Mouse (Mus musculus): ENCODE measurements at regions not wholly inside any gene's neighbourhood (a gene's known extent, or its start where the extent isn't known, plus 50 kb on each side); places are given as distances from the start of the nearest gene placed in this dataset.
A peak's percentile ranks its signal among the peaks of the same experiment; 100 is the strongest.
"Not testable (repeated sequence)": the region's sequence is repeated elsewhere in the genome, so short reads cannot be mapped to it uniquely, and the experiment has no call there.

GRCm38 (mm10) chrX:103129347-103129746, 57.1 kb downstream of the Nap1l2 start:
- not testable (repeated sequence) for DNase-seq (ENCODE audit: low spot score)

- DNase-seq (ENCODE audit: low spot score) = no peak
These were observed 77.3 kb downstream of the Nap1l2 start for GRCm38 (mm10) chrX:103109181-103109580.

GRCm38 (mm10) chrX:103067730-103068621, 118.5 kb downstream of the Nap1l2 start:
- DNase-seq (ENCODE audit: low spot score) = not testable (repeated sequence)

GRCm38 (mm10) chrX:103067107-103067506, 119.3 kb downstream of the Nap1l2 start:
- DNase-seq (ENCODE audit: low spot score) = not testable (repeated sequence)

GRCm38 (mm10) chrX:103026256-103027028, 98.3 kb downstream of the 1700018G05Rik start:
- peak; percentile 1 for DNase-seq (ENCODE audit: low spot score)

DNA sequence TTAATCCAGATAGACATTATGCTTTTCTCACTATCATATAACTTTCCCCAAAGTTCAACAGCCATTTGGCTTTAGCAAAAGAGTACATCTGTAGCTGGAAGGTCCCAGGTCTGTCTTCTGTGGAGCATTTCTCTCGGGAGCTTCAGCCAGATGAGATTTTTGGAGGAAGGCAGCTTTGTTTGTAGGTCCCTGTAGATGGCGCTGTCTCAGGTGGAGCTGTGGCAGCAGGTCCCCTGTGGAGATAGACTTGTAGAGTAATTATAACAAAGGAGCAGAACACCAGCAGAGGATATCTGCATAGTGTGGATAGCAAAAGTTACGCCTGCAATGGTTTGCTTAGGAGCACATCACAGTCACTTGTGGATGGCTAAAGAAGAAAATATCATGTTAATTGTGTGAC, 97.3 kb downstream of the 1700018G05Rik start:
- not testable (repeated sequence) for DNase-seq (ENCODE audit: low spot score)

DNA sequence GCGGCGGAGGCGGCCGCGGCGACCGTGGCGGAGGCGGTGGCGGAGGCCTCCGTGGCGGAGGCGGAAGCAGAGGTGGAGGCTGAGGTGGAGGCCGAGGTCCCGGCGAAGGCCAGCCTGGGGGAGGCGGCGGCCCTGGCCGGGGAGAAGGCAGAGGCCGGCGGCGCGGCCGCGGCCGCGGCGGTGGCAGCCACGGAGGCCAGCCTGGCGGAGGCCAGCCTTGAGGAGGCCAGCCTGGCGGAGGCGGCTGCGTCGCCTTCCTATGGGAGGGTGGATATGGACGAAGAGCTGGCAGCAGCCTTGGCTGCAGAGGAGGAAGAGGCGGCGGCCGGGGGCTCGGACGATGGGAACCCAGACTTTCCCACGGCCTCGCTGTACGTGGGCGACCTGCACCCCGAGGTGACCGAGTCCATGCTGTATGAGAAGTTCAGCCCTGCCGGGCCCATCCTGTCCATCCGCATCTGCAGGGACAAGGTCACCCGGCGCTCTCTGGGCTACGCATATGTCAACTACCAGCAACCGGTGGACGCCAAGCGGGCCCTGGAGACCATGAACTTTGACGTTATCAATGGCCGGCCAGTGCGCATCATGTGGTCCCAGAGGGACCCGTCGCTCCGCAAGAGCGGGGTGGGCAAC, 85.4 kb downstream of the 1700018G05Rik start:
- DNase-seq (ENCODE audit: low spot score) = not testable (repeated sequence)

DNA sequence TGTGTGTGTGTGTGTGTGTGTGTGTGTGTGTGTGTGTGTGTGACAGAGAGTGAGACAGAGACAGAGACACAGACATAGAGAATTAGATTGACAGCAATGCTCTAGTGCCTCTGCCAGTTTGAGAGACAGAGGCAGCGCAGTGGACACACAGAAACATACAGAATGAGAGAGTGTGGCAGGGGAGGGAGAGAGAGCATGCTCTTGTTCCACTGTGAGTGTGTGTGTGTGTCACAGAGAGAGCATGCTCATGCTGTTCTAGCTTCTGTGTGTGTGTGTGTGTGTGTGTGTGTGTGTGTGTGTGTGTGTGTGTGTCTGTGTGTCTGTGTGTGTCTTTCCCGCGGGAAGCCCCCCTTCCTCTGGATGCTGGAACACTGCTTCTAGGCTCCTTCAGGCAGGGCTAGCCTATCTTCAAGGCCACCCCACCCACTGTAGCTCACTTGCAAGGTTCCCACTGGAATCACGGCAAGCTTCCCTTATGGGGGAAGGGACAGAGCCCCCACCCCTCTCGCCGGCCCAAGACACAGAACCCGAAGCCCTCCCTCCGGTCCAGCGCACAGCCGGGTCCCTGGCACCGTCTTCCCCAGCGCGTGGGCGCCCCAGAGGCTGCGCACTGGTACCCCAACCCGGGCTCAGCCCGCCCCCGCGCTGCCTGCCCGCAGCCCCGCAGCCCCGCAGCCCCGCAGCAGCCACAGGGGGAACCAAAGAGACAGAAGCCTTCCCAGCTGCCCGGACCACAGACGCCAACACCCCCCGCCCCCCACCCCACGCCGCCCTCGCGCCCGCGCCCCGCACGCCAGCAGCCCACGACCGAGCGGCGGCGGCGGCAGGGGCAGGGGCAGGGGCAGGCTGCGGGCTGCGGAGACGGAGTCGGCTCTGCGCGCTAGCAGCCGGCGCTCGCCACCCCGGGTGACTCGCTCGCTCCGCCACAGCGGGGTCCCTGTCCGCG, 84.4 kb downstream of the 1700018G05Rik start:
- DNase-seq (ENCODE audit: low spot score) = not testable (repeated sequence)

GRCm38 (mm10) chrX:102993956-102994355, 65.8 kb downstream of the 1700018G05Rik start:
- DNase-seq (ENCODE audit: low spot score) = not testable (repeated sequence)

Data from lung, postnatal 25 days (tissue).